Mouse (Mus musculus): ENCODE results near the gene Col6a4. TPM values are rescaled to one million over a fixed set of nuclear protein-coding genes. Genes with fewer than 3 reads are reported as not detected.

The Col6a4 gene
- total and polyA plus RNA-seq, 3 experiments: 0.08 to 0.74 (median 0.47) TPM

- H3K4me1 ChIP-seq (ENCODE audit: control insufficient read depth in 1 of 2, insufficient read depth in 2 of 2): 0 out of 4 replicates have a peak, but pooled peaks cover 0 to 6% of the 10 kb centered on the region in 2 experiments
- dilution Hi-C loops (cut with MboI; ENCODE audit: extremely low pct_ligation_motif_present, extremely low pct_unique_long_range_greater_than_20kb, low sequenced_read_pairs): no loop called here
- no peak overlapping the region for H3K4me2 ChIP-seq (ENCODE audit: insufficient read depth, low read depth, poor library complexity, severe bottlenecking)
- no peak overlapping the region for H3K9ac ChIP-seq (ENCODE audit: insufficient read depth, low read depth)
- no peak overlapping the region for H3K4me3 ChIP-seq (replicated peaks in 1 of 3; ENCODE audit: low read depth in 2 of 3, low read length in 2 of 3, poor library complexity in 1 of 3)
- peaks cover 3% of the 10 kb centered on the region for H3K9me3 ChIP-seq (replicated peaks; ENCODE audit: low read length)
- peaks cover 35% of the 10 kb centered on the region for H3K27me3 ChIP-seq (replicated peaks)
- no peaks in the 10 kb centered on the region for H3K79me2 ChIP-seq (replicated peaks; ENCODE audit: control insufficient read depth, extremely low read depth, insufficient read depth, poor library complexity, severe bottlenecking)
- no peak overlapping the region for H3K27ac ChIP-seq (ENCODE audit: insufficient read depth, low read depth)
- DNase-seq (ENCODE audit: extremely low read depth): no peak
- in situ Hi-C loops (cut with MboI; ENCODE audit: low pct_ligation_motif_present, low pct_unique_long_range_greater_than_20kb, low sequenced_read_pairs): no loop called here
- no peaks in the 10 kb centered on the region for H3K36me3 ChIP-seq (replicated peaks in 1 of 2; ENCODE audit: control insufficient read depth in 1 of 2, insufficient read depth in 1 of 2, low read length in 1 of 2)
- no peak for TF ChIP-seq ZC3H11A (IDR thresholded peaks at IDR 0.05; ENCODE audit: low read depth, low read length)
- TF ChIP-seq JUN (IDR thresholded peaks at IDR 0.05; ENCODE audit: insufficient read depth, low read depth, low read length): no peak
- no peak for TF ChIP-seq JUND (conservative IDR thresholded peaks at IDR 0.05; ENCODE audit: low read depth, low read length)
- no peak for TF ChIP-seq NELFE (IDR thresholded peaks at IDR 0.05; ENCODE audit: low read depth, low read length)
- TF ChIP-seq ELF1 (IDR thresholded peaks at IDR 0.05; ENCODE audit: low read depth, low read length): no peak
- no peak for TF ChIP-seq SMC3 (IDR thresholded peaks at IDR 0.05; ENCODE audit: low read depth, low read length)
- TF ChIP-seq USF1 (IDR thresholded peaks at IDR 0.05; ENCODE audit: low read depth, low read length): no peak
- no peak for TF ChIP-seq TCF12 (IDR thresholded peaks at IDR 0.05; ENCODE audit: low read depth, low read length)
- no peak for TF ChIP-seq GABPA (IDR thresholded peaks at IDR 0.05; ENCODE audit: insufficient replicate concordance, low read depth, low read length)
- TF ChIP-seq POLR2AphosphoS2 (IDR thresholded peaks at IDR 0.05; ENCODE audit: low read depth, low read length): no peak
- no peak for TF ChIP-seq BHLHE40 (IDR thresholded peaks at IDR 0.05; ENCODE audit: low read depth, low read length)
- no peak for TF ChIP-seq CHD2 (IDR thresholded peaks at IDR 0.05; ENCODE audit: low read length)
- TF ChIP-seq MAFK (IDR thresholded peaks at IDR 0.05; ENCODE audit: insufficient replicate concordance, low read length): no peak
- TF ChIP-seq KAT2A (IDR thresholded peaks at IDR 0.05; ENCODE audit: insufficient replicate concordance, low read length): no peak
- no peak for TF ChIP-seq E2F4 (IDR thresholded peaks at IDR 0.05; ENCODE audit: insufficient replicate concordance, low read depth, low read length)
- no peak for TF ChIP-seq SIN3A (IDR thresholded peaks at IDR 0.05; ENCODE audit: low read length)
- TF ChIP-seq POLR2A (IDR thresholded peaks at IDR 0.05; ENCODE audit: low read depth, low read length): no peak
- TF ChIP-seq CHD1 (IDR thresholded peaks at IDR 0.05; ENCODE audit: low read depth, low read length): no peak
- no peak for TF ChIP-seq CTCF (conservative IDR thresholded peaks at IDR 0.05 in 1 of 2, IDR thresholded peaks at IDR 0.05 in 1 of 2; ENCODE audit: low read depth in 2 of 2, low read length in 2 of 2)
Observed at GRCm38 (mm10) chr9:106119075-106119474, 22.5 kb upstream of the Col6a4 start.

- Histone ChIP-seq H3K4me2 (ENCODE audit: insufficient read depth, low read depth, poor library complexity, severe bottlenecking) (no peak overlapping the region), H3K79me2 (replicated peaks; ENCODE audit: control insufficient read depth, extremely low read depth, insufficient read depth, poor library complexity, severe bottlenecking) (no peaks in the 10 kb centered on the region), H3K36me3 (replicated peaks in 1 of 2; ENCODE audit: control insufficient read depth in 1 of 2, insufficient read depth in 1 of 2, low read length in 1 of 2) (no peaks in the 10 kb centered on the region), H3K9me3 (replicated peaks; ENCODE audit: low read length) (peaks cover 3% of the 10 kb centered on the region), H3K9ac (ENCODE audit: insufficient read depth, low read depth) (no peak overlapping the region), H3K4me3 (replicated peaks in 1 of 3; ENCODE audit: low read depth in 2 of 3, low read length in 2 of 3, poor library complexity in 1 of 3) (no peak overlapping the region), H3K4me1 (ENCODE audit: control insufficient read depth in 1 of 2, insufficient read depth in 2 of 2) (no peaks in the 10 kb centered on the region), H3K27ac (ENCODE audit: insufficient read depth, low read depth) (no peak overlapping the region), H3K27me3 (replicated peaks) (peaks cover 46% of the 10 kb centered on the region)
- no peak for DNase-seq (ENCODE audit: extremely low read depth)
- no peak for TF ChIP-seq UBTF (IDR thresholded peaks at IDR 0.05; ENCODE audit: low read depth, low read length)
- dilution Hi-C loops (cut with MboI; ENCODE audit: extremely low pct_ligation_motif_present, extremely low pct_unique_long_range_greater_than_20kb, low sequenced_read_pairs) (no loop called here), in situ Hi-C loops (cut with MboI; ENCODE audit: low pct_ligation_motif_present, low pct_unique_long_range_greater_than_20kb, low sequenced_read_pairs) (no loop called here)
Observed at GRCm38 (mm10) chr9:106115801-106116424, 19.3 kb upstream of the Col6a4 start.
